Mouse (Mus musculus) gastrocnemius, postnatal 4 days (tissue): Measurements from ENCODE around the gene Abraxas1. TPM values are rescaled to one million over a fixed set of nuclear protein-coding genes. Genes with fewer than 3 reads are reported as not detected.

Experiments
- total RNA-seq, 2 experiments: library from RNA; stranded (reverse); gene quantifications; 2 replicates each; pipeline ENCODE4 v1.2.3; 2021

Gene Abraxas1
- total RNA-seq, 2 experiments from 2014 or later, result 9.1 to 11.4 TPM

Other genes starting within 250 kb of the Abraxas1 start
- 1 to 10 TPM; 2.3 to 7.1 TPM for gene Plac8, start 248.7 kb downstream of the Abraxas1 start, total RNA-seq
- 10 to 100 TPM; 38.3 to 39.9 TPM for gene Coq2, start 145.8 kb downstream of the Abraxas1 start, total RNA-seq
- 1 to 10 TPM; 2.2 to 2.4 TPM for gene Hpse, start 101.2 kb downstream of the Abraxas1 start, total RNA-seq
- gene Helq, start 22.4 kb downstream of the Abraxas1 start, total RNA-seq, result 1 to 10 TPM; 5.5 to 7.0 TPM
- 10 to 100 TPM; 67.9 to 81.1 TPM for gene Mrps18c, start 22.3 kb downstream of the Abraxas1 start, total RNA-seq
- 10 to 100 TPM in 1 of 2 experiments, 1 to 10 TPM in 1; 5.4 to 11.6 TPM for gene Gpat3, start 24.7 kb upstream of the Abraxas1 start, total RNA-seq